Mouse (Mus musculus): ENCODE results near the gene Fstl4. TPM values are rescaled to one million over a fixed set of nuclear protein-coding genes. Genes with fewer than 3 reads are reported as not detected.

Fstl4 gene
- polyA plus RNA-seq, 1 experiment from 2014 or later: not detected

DNA sequence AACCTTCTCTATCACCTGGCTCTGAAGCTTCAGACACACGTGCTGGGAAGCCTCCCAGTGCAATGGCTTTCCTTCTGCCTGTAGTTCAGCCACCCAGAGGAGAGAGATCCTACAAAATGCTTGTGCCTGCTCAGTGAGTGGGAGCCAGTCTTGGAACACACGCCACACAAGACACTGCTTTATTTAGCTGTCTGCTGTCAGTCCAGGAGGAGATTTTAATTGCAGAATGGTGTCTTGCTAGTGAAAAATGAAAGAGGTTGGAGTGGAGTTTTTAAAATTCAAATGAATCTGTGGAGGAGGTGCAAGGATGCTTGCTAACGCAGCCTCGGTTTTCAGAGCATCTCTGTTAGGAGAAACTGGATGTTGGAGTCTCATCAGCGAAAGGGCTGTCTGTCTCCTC lies 29.9 kb downstream of the Fstl4 start:
- ATAC-seq (no peak), DNase-seq (no peak)
- no peaks in the 10 kb centered on the region for H3K27me3 ChIP-seq (ENCODE audit: insufficient read depth, low read length)
- H3K9me3 ChIP-seq (ENCODE audit: low read length): no peaks in the 10 kb centered on the region
- no peaks in the 10 kb centered on the region for H3K36me3 ChIP-seq (replicated peaks; ENCODE audit: insufficient read depth, low read length)
- no peak overlapping the region for H3K4me3 ChIP-seq (ENCODE audit: low read depth, low read length)
- WGBS (ENCODE audit: insufficient replicate concordance): 67% methylated on average over 5 of the region's 5 CpGs
- H3K4me1 ChIP-seq (ENCODE audit: insufficient read depth): no peaks in the 10 kb centered on the region
- H3K9ac ChIP-seq (replicated peaks): no peak overlapping the region
- no peak for TF ChIP-seq CTCF (IDR thresholded peaks at IDR 0.05; ENCODE audit: low read depth)
- TF ChIP-seq EP300 (IDR thresholded peaks at IDR 0.05; ENCODE audit: low read depth): no peak
- no peak overlapping the region for H3K27ac ChIP-seq (ENCODE audit: low read depth)
- no peak overlapping the region for H3K4me2 ChIP-seq (ENCODE audit: low read depth, low read length)

DNA sequence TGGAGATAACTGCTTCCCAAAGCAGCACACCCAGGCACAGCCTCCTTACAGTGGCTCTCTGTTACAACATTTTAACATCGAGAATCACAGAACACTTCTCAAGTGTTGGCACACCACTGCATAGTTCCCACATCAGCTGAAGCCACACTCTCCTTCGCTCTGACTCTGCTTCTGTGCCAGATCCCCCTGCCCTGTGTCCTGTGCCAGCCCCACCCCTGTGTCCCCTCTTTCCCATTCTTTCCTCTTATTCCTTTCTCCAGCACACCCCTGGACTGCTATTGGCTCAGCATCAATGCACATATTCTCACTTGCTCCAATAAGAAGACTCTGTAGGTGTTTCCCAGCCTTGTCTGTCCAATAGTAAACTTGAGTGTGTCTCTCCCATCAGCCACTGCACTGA lies 45.1 kb downstream of the Fstl4 start:
- Histone ChIP-seq H3K27ac (ENCODE audit: low read depth) (no peak overlapping the region), H3K4me3 (ENCODE audit: low read depth, low read length) (no peak overlapping the region), H3K9me3 (ENCODE audit: low read length) (no peaks in the 10 kb centered on the region), H3K4me1 (ENCODE audit: insufficient read depth) (no peaks in the 10 kb centered on the region), H3K36me3 (replicated peaks; ENCODE audit: insufficient read depth, low read length) (no peaks in the 10 kb centered on the region), H3K27me3 (ENCODE audit: insufficient read depth, low read length) (no peaks in the 10 kb centered on the region), H3K9ac (replicated peaks) (no peak overlapping the region), H3K4me2 (ENCODE audit: low read depth, low read length) (no peak overlapping the region)
- TF ChIP-seq EP300 (IDR thresholded peaks at IDR 0.05; ENCODE audit: low read depth): no peak
- TF ChIP-seq CTCF (IDR thresholded peaks at IDR 0.05; ENCODE audit: low read depth): no peak
- ATAC-seq (no peak), DNase-seq (no peak)
- 59% methylated on average over 2 of the region's 2 CpGs for WGBS (ENCODE audit: insufficient replicate concordance)

DNA sequence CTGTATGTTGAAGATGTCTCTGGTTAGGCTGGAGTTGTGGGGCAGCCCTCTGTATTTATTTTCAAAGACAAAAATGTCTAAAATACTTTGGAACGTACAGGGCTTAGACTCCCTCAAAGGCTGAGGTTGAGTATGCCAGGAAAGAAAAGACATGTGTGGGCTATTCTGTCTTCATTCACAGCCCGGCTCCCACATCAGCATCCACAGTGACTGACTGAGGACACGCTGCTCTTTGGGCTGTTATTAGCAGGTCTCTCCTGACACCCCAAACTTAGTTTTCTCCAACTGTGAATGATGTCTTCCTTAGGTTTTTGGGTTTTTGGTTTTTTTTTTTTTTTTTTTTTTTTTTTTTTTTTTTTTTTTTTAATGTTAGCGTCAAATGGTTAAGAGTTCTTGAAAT lies 51.6 kb downstream of the Fstl4 start:
- H3K9me3 ChIP-seq (ENCODE audit: low read length): no peaks in the 10 kb centered on the region
- no peak for ATAC-seq
- H3K4me1 ChIP-seq (ENCODE audit: insufficient read depth): no peaks in the 10 kb centered on the region
- TF ChIP-seq CTCF (IDR thresholded peaks at IDR 0.05; ENCODE audit: low read depth) (no peak), EP300 (IDR thresholded peaks at IDR 0.05; ENCODE audit: low read depth) (no peak)
- 75% methylated on average over 4 of the region's 4 CpGs for WGBS (ENCODE audit: insufficient replicate concordance)
- no peaks in the 10 kb centered on the region for H3K36me3 ChIP-seq (replicated peaks; ENCODE audit: insufficient read depth, low read length)
- H3K27me3 ChIP-seq (ENCODE audit: insufficient read depth, low read length): no peaks in the 10 kb centered on the region
- H3K4me2 ChIP-seq (ENCODE audit: low read depth, low read length): no peak overlapping the region
- DNase-seq: no peak
- H3K4me3 ChIP-seq (ENCODE audit: low read depth, low read length): no peak overlapping the region
- H3K9ac ChIP-seq (replicated peaks): no peak overlapping the region
- no peak overlapping the region for H3K27ac ChIP-seq (ENCODE audit: low read depth)

DNA sequence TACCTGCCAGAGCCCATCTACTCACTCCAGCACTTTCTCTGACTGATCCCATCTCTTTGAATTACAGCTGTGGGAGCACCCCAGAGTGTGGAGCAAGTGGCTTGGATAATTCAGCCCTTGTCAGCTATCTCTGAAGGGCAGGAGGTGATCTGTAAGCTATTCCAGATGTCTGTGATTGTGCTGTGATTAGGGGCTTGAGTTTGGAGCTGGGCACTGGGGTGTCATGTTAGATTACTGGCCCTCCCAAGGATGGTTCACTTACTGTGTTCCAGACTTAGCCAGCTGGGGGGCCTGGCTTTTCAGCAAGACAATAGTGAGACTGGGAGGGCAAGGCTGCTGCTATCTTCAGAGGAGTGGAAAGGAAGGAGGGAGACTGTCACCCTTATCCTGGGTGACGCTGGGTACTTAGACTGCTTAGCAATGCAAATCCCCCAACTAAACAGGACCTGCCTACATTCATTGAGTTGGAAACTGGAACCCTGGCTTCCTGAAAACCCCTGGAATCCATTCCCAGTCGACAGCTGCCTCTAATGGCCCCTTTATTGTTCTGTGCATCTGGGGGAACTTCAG lies 56.0 kb downstream of the Fstl4 start:
- no peaks in the 10 kb centered on the region for H3K9me3 ChIP-seq (ENCODE audit: low read length)
- no peaks in the 10 kb centered on the region for H3K27me3 ChIP-seq (ENCODE audit: insufficient read depth, low read length)
- no peak overlapping the region for H3K9ac ChIP-seq (replicated peaks)
- ATAC-seq: no peak
- no peaks in the 10 kb centered on the region for H3K36me3 ChIP-seq (replicated peaks; ENCODE audit: insufficient read depth, low read length)
- no peak overlapping the region for H3K4me2 ChIP-seq (ENCODE audit: low read depth, low read length)
- WGBS (ENCODE audit: insufficient replicate concordance): 4% methylated on average over 2 of the region's 2 CpGs
- H3K4me3 ChIP-seq (ENCODE audit: low read depth, low read length): no peak overlapping the region
- no peaks in the 10 kb centered on the region for H3K4me1 ChIP-seq (ENCODE audit: insufficient read depth)
- DNase-seq: no peak
- H3K27ac ChIP-seq (ENCODE audit: low read depth): no peak overlapping the region
- no peak for TF ChIP-seq CTCF (IDR thresholded peaks at IDR 0.05; ENCODE audit: low read depth)
- TF ChIP-seq EP300 (IDR thresholded peaks at IDR 0.05; ENCODE audit: low read depth): no peak

DNA sequence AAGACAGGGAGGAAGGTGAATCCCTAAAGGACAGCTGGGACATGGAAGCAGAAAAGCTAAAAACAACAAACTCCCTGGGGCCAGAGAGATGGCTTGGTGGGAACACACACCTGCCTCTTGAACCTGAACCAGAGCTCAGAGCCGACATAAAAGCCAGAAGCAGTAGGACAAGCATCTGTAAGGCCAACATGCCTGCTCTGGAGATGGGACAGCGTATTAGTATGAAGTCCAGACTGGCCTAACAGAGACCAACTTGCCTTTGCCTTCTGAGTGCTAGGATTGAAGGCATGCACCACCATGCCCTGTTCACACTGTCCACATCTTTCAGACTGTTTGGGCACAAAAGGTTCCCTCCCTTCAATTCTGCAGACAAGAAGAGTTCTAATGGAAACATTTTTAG lies 62.2 kb downstream of the Fstl4 start:
- ATAC-seq (no peak), DNase-seq (no peak)
- H3K4me3 ChIP-seq (ENCODE audit: low read depth, low read length): no peak overlapping the region

DNA sequence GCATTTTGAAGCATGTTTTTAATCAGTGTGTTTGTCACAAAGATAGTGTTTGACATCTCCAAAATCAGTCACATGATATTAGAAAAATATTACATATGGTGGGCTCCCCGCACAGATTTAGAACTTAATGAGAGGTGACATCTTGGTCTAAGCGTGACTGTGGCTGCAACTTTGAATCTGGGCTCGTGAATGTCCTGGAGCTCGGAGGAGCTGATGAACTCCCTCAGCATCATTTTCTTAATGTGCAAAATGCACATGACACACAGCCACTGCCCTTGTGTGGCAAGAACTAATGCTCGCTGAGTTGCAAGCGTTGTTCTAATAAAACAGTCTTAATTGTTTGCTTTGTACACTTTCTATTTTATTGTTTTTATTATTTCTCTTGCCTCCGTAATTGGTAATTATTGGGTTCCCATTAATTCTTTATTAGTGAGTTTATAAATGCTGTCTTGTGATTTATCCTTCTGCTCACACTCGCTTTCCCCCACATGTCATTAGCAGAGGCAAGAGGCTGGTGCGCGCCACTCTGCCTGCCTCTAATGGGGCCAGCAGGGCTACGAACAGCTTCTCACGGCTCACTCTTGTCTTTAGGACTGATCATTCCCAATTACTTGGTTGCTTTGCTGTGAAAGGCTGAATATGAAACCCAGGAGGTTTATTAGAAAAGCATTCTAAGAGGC lies 67.3 kb downstream of the Fstl4 start:
- Histone ChIP-seq H3K36me3 (replicated peaks; ENCODE audit: insufficient read depth, low read length) (no peaks in the 10 kb centered on the region), H3K9ac (replicated peaks) (no peak overlapping the region), H3K9me3 (ENCODE audit: low read length) (no peaks in the 10 kb centered on the region), H3K27ac (ENCODE audit: low read depth) (no peak overlapping the region), H3K27me3 (ENCODE audit: insufficient read depth, low read length) (no peaks in the 10 kb centered on the region), H3K4me3 (ENCODE audit: low read depth, low read length) (no peak overlapping the region), H3K4me1 (ENCODE audit: insufficient read depth) (no peaks in the 10 kb centered on the region), H3K4me2 (ENCODE audit: low read depth, low read length) (no peak overlapping the region)
- no peak for ATAC-seq
- TF ChIP-seq EP300 (IDR thresholded peaks at IDR 0.05; ENCODE audit: low read depth): no peak
- TF ChIP-seq CTCF (IDR thresholded peaks at IDR 0.05; ENCODE audit: low read depth): no peak
- 84% methylated on average over 12 of the region's 12 CpGs for WGBS (ENCODE audit: insufficient replicate concordance)
- DNase-seq: no peak

More for the DNA sequence above, 62.2 kb downstream of the Fstl4 start:
- no peak for TF ChIP-seq EP300 (IDR thresholded peaks at IDR 0.05; ENCODE audit: low read depth)
- no peak for TF ChIP-seq CTCF (IDR thresholded peaks at IDR 0.05; ENCODE audit: low read depth)
- no peaks in the 10 kb centered on the region for H3K36me3 ChIP-seq (replicated peaks; ENCODE audit: insufficient read depth, low read length)
- H3K9ac ChIP-seq (replicated peaks): no peak overlapping the region
- H3K4me2 ChIP-seq (ENCODE audit: low read depth, low read length): no peak overlapping the region
- H3K4me1 ChIP-seq (ENCODE audit: insufficient read depth): no peaks in the 10 kb centered on the region
- no peak overlapping the region for H3K27ac ChIP-seq (ENCODE audit: low read depth)
- H3K27me3 ChIP-seq (ENCODE audit: insufficient read depth, low read length): no peaks in the 10 kb centered on the region
- H3K9me3 ChIP-seq (ENCODE audit: low read length): no peaks in the 10 kb centered on the region
- WGBS (ENCODE audit: insufficient replicate concordance): 77% methylated on average over 2 of the region's 2 CpGs

All from liver, postnatal 0 days (tissue).